ENCODE assay signal across 10 mouse cellular contexts in the genomic region with DNA sequence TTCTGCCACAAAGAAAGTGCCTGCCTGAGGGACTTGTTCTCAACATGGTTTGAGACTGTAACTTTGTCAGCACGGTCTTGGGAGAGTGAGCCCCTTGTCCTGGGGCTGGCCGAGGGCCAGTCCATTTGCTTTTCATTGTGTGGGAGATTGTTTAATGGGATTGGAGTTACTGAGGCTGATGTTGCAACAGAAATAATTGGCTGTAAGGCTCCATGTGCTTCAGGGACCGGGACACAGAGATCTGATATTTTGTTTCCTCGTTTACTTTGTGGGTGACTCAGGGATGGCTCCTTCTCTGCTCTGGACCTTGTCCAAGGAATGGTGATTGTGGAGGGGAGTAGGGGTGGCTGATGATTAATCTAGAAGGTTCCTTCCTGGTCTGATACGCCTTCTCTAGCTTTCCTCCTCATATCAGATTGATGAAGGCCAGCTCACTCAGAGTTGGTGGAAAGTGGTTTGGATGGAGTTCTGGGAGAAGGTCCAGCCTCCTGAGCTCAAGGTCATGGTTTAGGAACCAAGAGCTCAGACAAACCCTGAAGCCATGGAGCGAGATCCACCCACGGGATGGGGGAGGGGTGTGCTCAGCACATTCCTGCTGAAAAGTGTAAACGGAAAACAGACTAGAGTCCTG. TPM values are rescaled to one million over a fixed set of nuclear protein-coding genes. Genes with fewer than 3 reads are reported as not detected.
A peak's percentile ranks its signal among the peaks of the same experiment; 100 is the strongest.
DNase-seq lines count a peak whose midpoint lies in the region; ATAC-seq and TF ChIP-seq lines count a peak whose summit lies in the region.
"Had no signal": no experiment of that assay in that cellular context is flagged by ENCODE, and none has a peak within 500 bp of the region (broad histone marks: within the 10 kb centered on the region; RNA-seq: fewer than 3 reads in every experiment).

No protein-coding gene starts in this region.

- no peak overlapping the region for H3K4me2 ChIP-seq in heart, embryonic 13.5 days
- H3K4me2 ChIP-seq in limb, embryonic 13.5 days (replicated peaks) = no peak overlapping the region
- H3K4me2 ChIP-seq in midbrain, embryonic 13.5 days (replicated peaks) = no peak overlapping the region

- H3K36me3 ChIP-seq in heart, embryonic 13.5 days = no peaks in the 10 kb centered on the region
- H3K36me3 ChIP-seq in limb, embryonic 13.5 days = no peaks in the 10 kb centered on the region
- H3K36me3 ChIP-seq in midbrain, embryonic 13.5 days = no peaks in the 10 kb centered on the region

- no peak for TF ChIP-seq POLR2A in lung, adult 2 months (IDR thresholded peaks at IDR 0.05; ENCODE audit: borderline replicate concordance, extremely low read depth, low read depth, low read length)

- H3K9me3 ChIP-seq in heart, embryonic 13.5 days = no peaks in the 10 kb centered on the region
- H3K9me3 ChIP-seq in limb, embryonic 13.5 days = 0 out of 2 replicates have a peak, but pooled peaks cover under 1% of the 10 kb centered on the region
- H3K9me3 ChIP-seq in midbrain, embryonic 13.5 days = no peaks in the 10 kb centered on the region

- H3K27ac ChIP-seq in heart, embryonic 13.5 days (replicated peaks) = peak overlapping the region; percentile 45; the same call in 1 of the 2 replicates
- H3K27ac ChIP-seq in limb, embryonic 13.5 days = no peak overlapping the region
- H3K27ac ChIP-seq in midbrain, embryonic 13.5 days = no peak overlapping the region
- no peak overlapping the region for H3K27ac ChIP-seq in layer of hippocampus, adult 2 months

- H3K9ac ChIP-seq in heart, embryonic 13.5 days = no peak overlapping the region
- H3K9ac ChIP-seq in limb, embryonic 13.5 days = no peak overlapping the region
- H3K9ac ChIP-seq in midbrain, embryonic 13.5 days (replicated peaks) = no peak overlapping the region

- no peak for TF ChIP-seq CTCF in lung, adult 2 months (IDR thresholded peaks at IDR 0.05; ENCODE audit: insufficient read depth, low read length)
- TF ChIP-seq CTCF in layer of hippocampus, adult 2 months (conservative IDR thresholded peaks at IDR 0.05) = no peak

- H3K27me3 ChIP-seq in heart, embryonic 13.5 days (replicated peaks) = no peaks in the 10 kb centered on the region
- H3K27me3 ChIP-seq in limb, embryonic 13.5 days = no peaks in the 10 kb centered on the region
- H3K27me3 ChIP-seq in midbrain, embryonic 13.5 days = no peaks in the 10 kb centered on the region

- WGBS in lung, adult 2 months = 18% methylated on average over 8 of the region's 8 CpGs
- 40% methylated on average over 8 of the region's 8 CpGs for WGBS in heart, embryonic 13.5 days
- 58% methylated on average over 8 of the region's 8 CpGs for WGBS in limb, embryonic 13.5 days
- 84% methylated on average over 8 of the region's 8 CpGs for WGBS in midbrain, embryonic 13.5 days

- peak; percentile 65 to 75 for DNase-seq in lung, adult 18-20 months
- no peak for DNase-seq in lung, adult 2 months
- peak; percentile 61 to 67 for DNase-seq in urinary bladder, postnatal 36 days (ENCODE audit: low spot score in 2 of 2)
- DNase-seq in right cerebral cortex, adult 18-20 months = no peak
- no peak for DNase-seq in layer of hippocampus, adult 2 months (ENCODE audit: low spot score in 2 of 2)

- no peak; the same call in 1 of the 2 replicates for ATAC-seq in heart, embryonic 13.5 days (ENCODE audit: extremely low read depth, insufficient number of reproducible peaks, low FRiP score, low TSS enrichment)
- peak; percentile 28 for ATAC-seq in limb, embryonic 13.5 days (ENCODE audit: low FRiP score, low read depth)
- no peak for ATAC-seq in midbrain, embryonic 13.5 days

- peaks cover 13% of the 10 kb centered on the region for H3K4me1 ChIP-seq in lung, adult 2 months (ENCODE audit: control insufficient read depth, insufficient read depth, low read length)
- H3K4me1 ChIP-seq in heart, embryonic 13.5 days = peaks cover 20% of the 10 kb centered on the region
- H3K4me1 ChIP-seq in limb, embryonic 13.5 days = peaks cover 9% of the 10 kb centered on the region; the same call in 1 of the 2 replicates
- H3K4me1 ChIP-seq in midbrain, embryonic 13.5 days (replicated peaks) = no peaks in the 10 kb centered on the region

- no peak overlapping the region for H3K4me3 ChIP-seq in lung, adult 2 months (replicated peaks; ENCODE audit: extremely low read depth, low read depth, low read length)
- no peak overlapping the region for H3K4me3 ChIP-seq in heart, embryonic 13.5 days
- no peak overlapping the region for H3K4me3 ChIP-seq in limb, embryonic 13.5 days
- H3K4me3 ChIP-seq in midbrain, embryonic 13.5 days (replicated peaks) = no peak overlapping the region
- H3K4me3 ChIP-seq in layer of hippocampus, adult 2 months = no peak overlapping the region
- H3K4me3 ChIP-seq: erythroblast, embryonic 14.5 days had no signal

RNA-seq across cellular contexts. Expression of gene Col15a1, which starts 56.3 kb away (rescaled TPM):
- polyA plus RNA-seq in lung, adult 2 months (2012; rRNA removed) = 18.5 and 24.4 TPM in 2 replicates
- polyA plus RNA-seq in heart, embryonic 13.5 days (2015; fragmentation: Nextera tagmentation; extraction: Ambion mirVana) = 4.7 and 6.4 TPM in 2 replicates
- polyA plus RNA-seq in limb, embryonic 13.5 days (2015; fragmentation: Nextera tagmentation; extraction: Ambion mirVana) = 19.1 and 19.3 TPM in 2 replicates
- 1.2 and 1.5 TPM in 2 replicates for polyA plus RNA-seq in midbrain, embryonic 13.5 days (2015; fragmentation: Nextera tagmentation; extraction: Ambion mirVana)
- 1 to 10 TPM; 6.8 to 7.0 TPM for total RNA-seq in layer of hippocampus, adult 2 months (2021)
- polyA plus RNA-seq: erythroblast, embryonic 14.5 days had no signal

RNA-seq across cellular contexts. Expression of gene Galnt12, which starts 60.0 kb away (rescaled TPM):
- 3.3 and 3.8 TPM in 2 replicates for polyA plus RNA-seq in lung, adult 2 months (2012; rRNA removed)
- polyA plus RNA-seq in heart, embryonic 13.5 days (2015; fragmentation: Nextera tagmentation; extraction: Ambion mirVana) = 1.4 and 1.6 TPM in 2 replicates
- polyA plus RNA-seq in limb, embryonic 13.5 days (2015; fragmentation: Nextera tagmentation; extraction: Ambion mirVana) = 3.8 and 4.3 TPM in 2 replicates
- polyA plus RNA-seq in midbrain, embryonic 13.5 days (2015; fragmentation: Nextera tagmentation; extraction: Ambion mirVana) = 2.7 and 5.6 TPM in 2 replicates
- under 1 TPM; 0.69 to 0.97 TPM for total RNA-seq in layer of hippocampus, adult 2 months (2021)
- total RNA-seq: MEL had no signal
- polyA plus RNA-seq: erythroblast, embryonic 14.5 days had no signal

Comparison
In these comparisons a context has a peak if more than half of its experiments do, and no peak if none do; other contexts are left out.
1. DNase-seq: peak in lung, adult 18-20 months (2 of 2) and urinary bladder, postnatal 36 days (2 of 2); none in lung, adult 2 months (single experiment), right cerebral cortex, adult 18-20 months (single experiment) and layer of hippocampus, adult 2 months (0 of 2).